Mouse (Mus musculus) intestine, embryonic 14.5 days (tissue): ENCODE measurements around the gene Ttbk2. TPM values are rescaled to one million over a fixed set of nuclear protein-coding genes. Genes with fewer than 3 reads are reported as not detected.

Experiments
- ATAC-seq: fragments of 200-750 bp; cut with Nextera tagmentation; replicated peaks from 2 replicates; pipeline ENCODE4 v1.8.0; 2017; ENCODE audit warnings: low read depth, moderate number of reproducible peaks, moderate TSS enrichment, moderate library complexity; ENCODE audit not compliant: low FRiP score, low TSS enrichment
- DNase-seq: peaks from one replicate; pipeline ENCODE4 v3.0.0-alpha.2; 2018; ENCODE audit warnings: low spot score
- H3K27ac ChIP-seq: fragments of 300-500 bp; sonication (generic); 2 replicates; pipeline ENCODE4 v1.5.1; 2014; ENCODE audit warnings: low read depth, mild to moderate bottlenecking, control low read depth
- H3K27me3 ChIP-seq: fragments of 300-500 bp; sonication (generic); replicated peaks from 2 replicates; pipeline ENCODE4 v1.6.1; 2014; ENCODE audit warnings: low read length, control low read depth; ENCODE audit not compliant: control insufficient read depth, insufficient read depth
- H3K36me3 ChIP-seq: fragments of 300-500 bp; sonication (generic); 2 replicates; pipeline ENCODE4 v1.6.1; 2014; ENCODE audit warnings: low read length, control low read depth; ENCODE audit not compliant: control insufficient read depth, insufficient read depth
- H3K4me1 ChIP-seq: fragments of 300-500 bp; sonication (generic); replicated peaks from 2 replicates; pipeline ENCODE4 v1.6.1; 2014; ENCODE audit warnings: low read length, control low read depth, mixed read lengths; ENCODE audit not compliant: control insufficient read depth, insufficient read depth
- H3K4me2 ChIP-seq: fragments of 300-500 bp; sonication (generic); 2 replicates; pipeline ENCODE4 v1.6.1; 2014; ENCODE audit warnings: low read length
- H3K4me3 ChIP-seq: fragments of 300-500 bp; sonication (generic); 2 replicates; pipeline ENCODE4 v1.5.1; 2014; ENCODE audit warnings: low read depth, low read length, control low read depth, mixed read lengths
- H3K9ac ChIP-seq: fragments of 300-500 bp; sonication (generic); 2 replicates; pipeline ENCODE4 v1.6.1; 2014; ENCODE audit warnings: mild to moderate bottlenecking, low read length
- H3K9me3 ChIP-seq: fragments of 300-500 bp; sonication (generic); 2 replicates; pipeline ENCODE4 v1.6.1; 2016; ENCODE audit warnings: low read length, control low read depth; ENCODE audit not compliant: control insufficient read depth
- WGBS: fragments of 180-500 bp; shearing (Covaris S2); extraction: QIAGEN DNeasy Blood & Tissue Kit; methylation state at CpG from one replicate; pipeline ENCODE4 v1.1.7; 2014; 5-methylcytosine and 5-hydroxymethylcytosine counted together
- polyA plus RNA-seq: library from polyadenylated mRNA; unstranded; fragments of >200 nt; fragmentation: Nextera tagmentation; extraction: Ambion mirVana; gene quantifications from 2 replicates; pipeline ENCODE4 v1.2.1, GENCODE M21; 2014

Ttbk2 gene
- polyA plus RNA-seq, 1 experiment from 2014 or later, result 4.9 TPM

DNA sequence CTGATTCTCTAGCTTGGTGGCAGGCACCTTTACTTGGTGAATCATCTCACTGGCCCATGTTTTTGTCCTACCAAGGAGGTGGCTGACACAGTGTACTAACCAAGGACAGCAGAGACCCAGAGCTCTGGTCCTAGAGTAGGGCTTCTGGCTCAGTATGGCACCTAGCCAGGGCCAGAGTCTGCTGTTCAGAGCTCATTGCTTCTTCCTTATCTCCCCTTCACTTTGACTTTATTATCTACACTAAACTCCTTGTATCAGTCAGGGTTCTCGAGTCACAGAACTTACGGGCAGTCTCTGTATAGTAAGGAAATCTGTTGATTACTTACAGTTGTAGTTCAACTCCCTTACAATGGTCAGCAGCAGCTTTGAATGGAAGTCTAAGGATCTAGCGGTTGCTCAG is 139.5 kb downstream of the Ttbk2 start:
- 86% methylated on average over 3 of the region's 3 CpGs for WGBS
- no peaks in the 10 kb centered on the region for H3K9me3 ChIP-seq
- ATAC-seq (no peak), DNase-seq (no peak)
- H3K4me2 ChIP-seq, result no peak overlapping the region
- H3K36me3 ChIP-seq, result peaks cover 44% of the 10 kb centered on the region
- H3K4me1 ChIP-seq, result no peaks in the 10 kb centered on the region
- H3K27ac ChIP-seq, result no peak overlapping the region
- H3K27me3 ChIP-seq, result no peaks in the 10 kb centered on the region
- H3K9ac ChIP-seq, result no peak overlapping the region
- no peak overlapping the region for H3K4me3 ChIP-seq

DNA sequence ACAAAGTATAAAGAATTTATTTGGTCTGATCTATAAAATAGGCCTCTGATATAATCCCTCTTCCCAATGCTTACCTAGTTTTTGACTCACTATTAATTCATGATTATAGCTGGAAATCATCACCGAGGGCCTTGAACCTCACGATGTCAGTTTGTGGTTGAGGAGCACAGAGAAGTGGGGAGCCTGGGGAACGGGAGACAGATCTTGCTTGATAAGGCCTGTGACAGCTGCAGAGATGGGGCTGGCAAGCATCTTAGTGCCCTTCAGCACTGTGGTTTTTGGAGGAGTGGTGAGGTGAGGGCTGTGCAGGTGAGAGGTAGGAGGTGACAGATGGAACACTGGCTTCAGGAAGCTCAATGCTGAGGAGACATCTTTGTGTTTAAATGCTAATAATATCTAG is 140.2 kb downstream of the Ttbk2 start:
- no peak overlapping the region for H3K9ac ChIP-seq
- no peaks in the 10 kb centered on the region for H3K4me1 ChIP-seq
- no peaks in the 10 kb centered on the region for H3K9me3 ChIP-seq
- no peak overlapping the region for H3K4me2 ChIP-seq
- ATAC-seq, result no peak
- no peak overlapping the region for H3K27ac ChIP-seq
- H3K27me3 ChIP-seq, result no peaks in the 10 kb centered on the region
- H3K4me3 ChIP-seq, result no peak overlapping the region
- 85% methylated on average over 3 of the region's 3 CpGs for WGBS
- H3K36me3 ChIP-seq, result peaks cover 39% of the 10 kb centered on the region
- no peak for DNase-seq

DNA sequence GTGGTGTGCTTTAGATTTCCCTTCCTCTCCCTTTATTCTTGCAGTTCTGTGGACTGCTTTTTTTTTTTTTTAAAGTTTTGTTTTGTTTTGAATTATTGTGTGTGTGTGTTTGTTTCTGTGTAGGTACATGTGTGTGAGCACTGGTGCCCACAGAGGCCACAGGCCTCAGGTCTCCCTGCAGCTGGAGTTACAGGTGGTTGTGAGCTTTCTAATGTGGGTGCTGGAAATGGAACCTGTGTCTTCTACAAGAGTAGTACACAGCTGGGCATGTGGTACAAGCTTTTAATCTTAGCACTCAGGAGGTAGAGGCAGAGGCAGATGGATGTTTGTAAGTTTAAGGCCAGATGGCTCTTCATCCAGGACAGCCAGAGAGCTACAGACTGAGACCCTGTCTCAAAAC is 143.4 kb downstream of the Ttbk2 start:
- peaks cover 8% of the 10 kb centered on the region; the same call in 1 of the 2 replicates for H3K36me3 ChIP-seq
- H3K27ac ChIP-seq, result no peak overlapping the region
- no peak overlapping the region for H3K4me3 ChIP-seq
- no peaks in the 10 kb centered on the region for H3K9me3 ChIP-seq
- no peak overlapping the region for H3K4me2 ChIP-seq
- H3K27me3 ChIP-seq, result no peaks in the 10 kb centered on the region
- ATAC-seq, result no peak
- no peak for DNase-seq
- H3K4me1 ChIP-seq, result no peaks in the 10 kb centered on the region
- H3K9ac ChIP-seq, result no peak overlapping the region

DNA sequence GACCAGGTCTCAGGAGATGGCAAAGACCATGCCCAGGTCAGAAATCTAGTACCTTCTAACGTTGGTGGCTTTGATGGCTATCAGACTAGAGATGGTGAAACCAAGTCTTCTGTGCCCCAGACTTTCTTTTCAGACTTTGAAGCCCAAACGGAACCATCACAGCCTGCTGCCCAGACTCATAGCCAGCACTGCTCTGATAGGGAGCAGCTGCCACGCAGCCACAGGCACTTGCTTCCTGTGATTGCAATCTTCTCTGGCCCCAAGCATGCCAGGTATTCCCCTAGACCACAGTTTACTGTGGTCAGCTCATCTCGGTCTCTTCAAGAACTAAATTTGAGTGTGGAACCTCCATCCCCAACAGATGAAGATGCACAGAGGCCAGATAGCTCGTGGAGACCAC is 147.7 kb downstream of the Ttbk2 start:
- Histone ChIP-seq H3K4me1 (no peaks in the 10 kb centered on the region), H3K4me2 (no peak overlapping the region), H3K4me3 (no peak overlapping the region), H3K27ac (no peak overlapping the region), H3K9me3 (no peaks in the 10 kb centered on the region), H3K9ac (no peak overlapping the region), H3K36me3 (peaks cover 7% of the 10 kb centered on the region; the same call in 1 of the 2 replicates), H3K27me3 (no peaks in the 10 kb centered on the region)
- DNase-seq (no peak), ATAC-seq (no peak)
- WGBS, result 75% methylated on average over 5 of the region's 5 CpGs

DNA sequence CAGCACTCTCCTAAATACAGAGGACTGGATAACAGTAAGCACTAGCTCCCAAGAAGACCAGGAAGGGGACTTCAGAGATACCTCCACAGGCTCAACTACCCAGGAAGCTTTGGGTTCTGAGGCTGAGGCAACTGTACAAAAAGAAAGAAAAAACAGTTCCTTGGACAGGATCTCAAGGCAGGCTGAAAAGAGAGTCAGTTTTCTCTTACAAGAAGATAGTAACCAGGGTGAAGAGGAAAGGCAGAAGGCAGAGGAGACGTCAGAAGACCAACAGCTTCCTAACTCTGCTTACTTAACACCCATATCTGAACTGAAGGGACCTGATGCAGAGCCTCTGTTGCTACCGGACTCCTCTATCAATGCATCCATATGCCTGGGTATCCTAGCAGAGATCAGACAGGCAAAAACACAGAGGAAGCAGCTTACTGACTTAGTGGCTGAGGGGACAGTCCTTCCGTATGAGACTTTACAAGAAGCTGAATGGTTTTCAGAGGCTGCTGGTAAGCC is 150.0 kb downstream of the Ttbk2 start:
- Histone ChIP-seq H3K27ac (no peak overlapping the region), H3K4me2 (no peak overlapping the region), H3K9ac (no peak overlapping the region), H3K27me3 (no peaks in the 10 kb centered on the region), H3K36me3 (peaks cover 19% of the 10 kb centered on the region), H3K4me1 (no peaks in the 10 kb centered on the region), H3K4me3 (no peak overlapping the region), H3K9me3 (no peaks in the 10 kb centered on the region)
- DNase-seq (no peak), ATAC-seq (no peak)
- 90% methylated on average over 3 of the region's 3 CpGs for WGBS

DNA sequence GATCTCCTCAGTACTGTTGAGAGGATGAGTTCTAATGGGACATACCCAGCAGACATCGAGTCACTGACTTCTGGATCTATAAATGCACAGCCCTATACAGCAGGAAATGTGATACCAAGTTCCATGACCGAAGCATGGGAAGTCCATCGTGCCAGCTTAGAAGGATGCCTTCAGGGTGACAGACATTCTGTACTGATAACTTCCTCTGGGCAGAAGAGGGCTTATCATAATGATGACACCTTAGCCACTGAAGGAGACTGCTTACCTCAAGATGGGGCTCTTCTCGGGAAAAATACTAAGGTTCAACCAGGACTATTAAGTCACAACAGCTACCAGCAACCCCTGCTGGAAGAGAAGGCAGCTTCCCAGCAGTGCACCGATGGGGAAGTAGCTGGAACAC is 152.6 kb downstream of the Ttbk2 start:
- Histone ChIP-seq H3K27me3 (no peaks in the 10 kb centered on the region), H3K9me3 (no peaks in the 10 kb centered on the region), H3K9ac (no peak overlapping the region), H3K4me2 (no peak overlapping the region), H3K27ac (no peak overlapping the region), H3K36me3 (peaks cover 28% of the 10 kb centered on the region), H3K4me1 (no peaks in the 10 kb centered on the region), H3K4me3 (no peak overlapping the region)
- 81% methylated on average over 5 of the region's 5 CpGs for WGBS
- DNase-seq, result no peak
- no peak for ATAC-seq

Other genes with a start within 250 kb of the Ttbk2 start
- 26.1 and 27.3 TPM in 2 replicates for gene Haus2, start 241.2 kb downstream of the Ttbk2 start, polyA plus RNA-seq
- gene Lrrc57, start 241.1 kb downstream of the Ttbk2 start, polyA plus RNA-seq, result 11.9 and 16.2 TPM in 2 replicates
- 6.2 and 6.8 TPM in 2 replicates for gene Stard9, start 221.5 kb downstream of the Ttbk2 start, polyA plus RNA-seq
- gene Cdan1, start 476 bp downstream of the Ttbk2 start, polyA plus RNA-seq, result 7.2 and 8.8 TPM in 2 replicates
- gene Ubr1, start 120.1 kb upstream of the Ttbk2 start, polyA plus RNA-seq, result 22.3 and 23.5 TPM in 2 replicates
- 4.2 and 4.6 TPM in 2 replicates for gene Tmem62, start 126.4 kb upstream of the Ttbk2 start, polyA plus RNA-seq
- 36.0 and 38.3 TPM in 2 replicates for gene Ccndbp1, start 157.8 kb upstream of the Ttbk2 start, polyA plus RNA-seq
- 1.3 and 1.7 TPM in 2 replicates for gene Epb42, start 186.5 kb upstream of the Ttbk2 start, polyA plus RNA-seq
- 0.11 TPM in 1 of 2 replicates, not detected in the other for gene Tgm5, start 235.2 kb upstream of the Ttbk2 start, polyA plus RNA-seq